Mouse (Mus musculus) small intestine, adult 2 months (tissue): ENCODE measurements around the gene Olfml3.

Source experiments
- CTCF ChIP-seq: fragments of 200-500 bp; IDR thresholded peaks from 2 replicates; pipeline ENCODE4 v1.5.1; 2012; ENCODE audit warnings: low read depth, mild to moderate bottlenecking, control low read depth, inconsistent platforms, low read length, moderate library complexity, mixed read lengths; ENCODE audit not compliant: insufficient replicate concordance, insufficient read length; ENCODE audit errors: extremely low read depth
- POLR2A ChIP-seq: fragments of 200-500 bp; IDR thresholded peaks from 2 replicates; pipeline ENCODE4 v1.6.1; 2012; ENCODE audit warnings: low read depth, mild to moderate bottlenecking, control low read depth, inconsistent platforms, low read length, moderate library complexity

DNA sequence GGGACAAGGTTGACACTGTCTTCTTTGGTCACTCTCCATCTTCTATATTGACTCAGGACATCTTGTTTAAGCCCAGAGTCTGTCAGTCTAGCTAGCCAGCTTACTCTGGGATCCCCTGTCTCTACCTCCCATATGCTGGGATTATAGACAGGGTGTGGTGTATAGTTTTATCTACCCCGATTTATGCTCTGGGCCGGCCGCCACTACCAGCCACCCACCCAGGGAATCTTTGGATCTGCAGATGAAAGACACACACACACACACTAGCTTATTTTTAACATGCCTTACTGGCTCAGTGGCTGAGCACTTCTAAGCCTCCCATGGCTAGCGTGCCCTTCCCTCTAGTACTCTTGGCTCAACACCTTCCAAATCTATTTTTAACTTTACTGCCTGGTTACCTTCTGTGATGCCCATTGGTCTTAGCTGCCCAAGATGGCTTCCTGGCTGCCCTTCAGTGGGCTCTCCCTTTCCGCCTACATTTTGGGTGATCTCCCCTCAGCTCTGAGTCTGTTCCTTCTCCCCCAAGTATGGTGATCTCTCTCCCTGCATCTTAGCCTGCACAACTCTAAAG is 28.2 kb downstream of the Olfml3 start:
- no peak for TF ChIP-seq POLR2A
- TF ChIP-seq CTCF: no peak
